Mouse (Mus musculus): ENCODE data around the gene Eya4.

- TF ChIP-seq CTCF (IDR thresholded peaks at IDR 0.05; ENCODE audit: extremely low read depth, insufficient read depth, insufficient read length, insufficient replicate concordance) (no peak), POLR2A (IDR thresholded peaks at IDR 0.05; ENCODE audit: low read depth, low read length) (no peak)
Observed at GRCm38 (mm10) chr10:23115321-23115720, 235.3 kb downstream of the Eya4 start.

All from spleen, adult 2 months (tissue).